Mouse (Mus musculus) c-Kit-positive CD71-positive TER-119-negative erythroid progenitor cells, embryonic 14.5 days (primary cell): ENCODE measurements at regions not wholly inside any gene's neighbourhood (a gene's known extent, or its start where the extent isn't known, plus 50 kb on each side); places are given as distances from the start of the nearest gene placed in this dataset.

ENCODE experiments used
- DNase-seq: peaks from one replicate; pipeline ENCODE4 v3.0.0-alpha.2; 2013; ENCODE audit warnings: low read depth

- DNase-seq: no peak
Measured at GRCm38 (mm10) chr10:67661666-67662065, 112.9 kb upstream of the Ado start.

- no peak for DNase-seq
Measured at GRCm38 (mm10) chr10:67658005-67658545, 109.3 kb upstream of the Ado start.

- DNase-seq: no peak
Measured at GRCm38 (mm10) chr10:67657305-67657704, 108.5 kb upstream of the Ado start.

DNA sequence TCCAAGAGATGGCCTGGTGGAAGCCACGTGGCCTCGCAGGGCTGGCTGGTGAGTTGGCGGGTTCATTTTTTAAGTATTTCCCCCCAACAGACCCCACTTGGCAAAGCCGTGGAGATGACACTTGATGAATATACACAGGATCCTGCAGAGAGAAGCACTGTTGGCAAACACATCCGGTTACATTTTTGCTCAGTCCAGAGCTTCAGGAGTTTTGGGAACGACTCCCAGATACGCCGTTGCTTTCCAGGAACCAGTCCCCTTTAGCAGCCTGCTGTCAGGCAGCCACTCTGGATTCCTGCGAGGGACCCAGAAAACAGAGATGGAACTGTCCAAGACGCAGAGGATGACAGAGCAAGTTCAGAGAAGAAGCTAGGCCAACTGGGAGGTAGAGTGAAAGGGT, 105.8 kb upstream of the Ado start:
- no peak for DNase-seq

- no peak for DNase-seq
Measured at GRCm38 (mm10) chr10:67652300-67652699, 103.5 kb upstream of the Ado start.

- DNase-seq: no peak
Measured at GRCm38 (mm10) chr10:67651386-67651785, 102.6 kb upstream of the Ado start.

DNA sequence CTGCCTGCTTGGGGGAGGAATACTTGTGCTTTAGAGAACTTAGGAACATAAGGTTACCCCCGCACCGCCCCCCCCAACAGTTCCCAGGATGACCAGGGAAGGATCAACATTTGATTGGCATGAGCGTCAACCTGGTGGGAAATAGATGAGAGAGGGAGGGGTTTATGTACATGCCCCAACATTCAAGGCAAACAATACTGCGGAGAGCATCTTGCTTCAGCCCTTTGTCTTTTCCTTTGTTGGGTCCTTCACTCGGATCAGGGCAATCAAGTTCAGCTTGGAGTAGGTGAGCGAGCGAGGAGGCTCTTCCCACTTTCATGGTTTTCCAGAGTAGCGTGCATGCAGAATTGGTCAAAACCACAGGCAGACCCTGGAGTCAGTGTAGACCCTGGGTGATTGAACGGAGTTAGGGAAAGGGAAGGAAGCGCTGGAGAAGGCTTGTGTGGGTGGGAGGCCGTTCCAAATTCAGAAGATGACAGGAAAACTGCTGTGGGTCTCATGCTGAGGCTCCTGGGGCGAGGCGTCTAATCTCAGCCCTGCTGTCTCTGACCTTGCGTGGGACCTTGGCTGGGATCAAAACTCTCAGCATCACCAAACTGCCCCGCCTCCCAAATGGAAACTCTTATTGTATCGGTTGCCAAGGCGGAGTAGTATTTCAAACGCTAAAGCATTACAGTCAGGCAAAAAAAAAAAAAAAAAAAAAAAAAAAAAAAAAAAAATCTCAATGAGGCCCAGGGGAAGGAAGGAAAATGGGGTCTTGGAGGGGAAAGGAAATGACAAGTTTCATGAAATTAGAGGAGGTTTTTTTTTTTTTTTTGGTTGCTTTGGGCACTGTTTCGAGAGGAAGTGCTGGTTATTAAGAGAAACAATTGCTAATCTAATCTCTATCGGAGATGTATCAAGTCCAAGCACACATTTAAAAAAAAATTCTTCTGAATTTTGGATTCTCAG, 99.3 kb upstream of the Ado start:
- DNase-seq: no peak

- DNase-seq: peak; percentile 28
Measured at GRCm38 (mm10) chr10:67646659-67647559, 98.2 kb upstream of the Ado start.

GRCm38 (mm10) chr10:67645821-67646220, 97.1 kb upstream of the Ado start:
- no peak for DNase-seq

- DNase-seq: no peak
Measured at GRCm38 (mm10) chr10:67644280-67644679, 95.5 kb upstream of the Ado start.

GRCm38 (mm10) chr10:67643685-67644084, 94.9 kb upstream of the Ado start:
- no peak for DNase-seq

- no peak for DNase-seq
Measured at GRCm38 (mm10) chr10:67637339-67637738, 88.6 kb upstream of the Ado start.

DNA sequence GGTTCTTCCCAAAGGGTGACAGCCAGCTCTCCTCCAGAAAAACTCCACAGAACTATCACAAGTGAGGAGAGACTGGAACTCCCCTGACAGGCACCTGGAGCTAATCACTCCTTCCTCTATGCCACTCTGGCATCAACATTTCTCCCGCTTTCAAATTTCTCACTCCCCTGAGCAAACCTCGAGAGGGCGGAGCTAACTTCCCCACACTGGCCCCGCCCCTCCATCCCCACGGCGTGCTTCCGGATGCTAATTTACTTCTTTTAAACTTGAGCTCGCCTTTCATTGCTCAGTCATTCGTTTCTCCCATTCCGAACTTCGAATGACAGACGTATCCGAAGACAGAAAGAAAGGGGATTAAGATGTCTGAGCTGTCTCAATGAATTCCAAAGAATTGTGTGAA, 87.8 kb upstream of the Ado start:
- DNase-seq: no peak

- DNase-seq: no peak
Measured at GRCm38 (mm10) chr10:67634795-67635194, 86.0 kb upstream of the Ado start.

DNA sequence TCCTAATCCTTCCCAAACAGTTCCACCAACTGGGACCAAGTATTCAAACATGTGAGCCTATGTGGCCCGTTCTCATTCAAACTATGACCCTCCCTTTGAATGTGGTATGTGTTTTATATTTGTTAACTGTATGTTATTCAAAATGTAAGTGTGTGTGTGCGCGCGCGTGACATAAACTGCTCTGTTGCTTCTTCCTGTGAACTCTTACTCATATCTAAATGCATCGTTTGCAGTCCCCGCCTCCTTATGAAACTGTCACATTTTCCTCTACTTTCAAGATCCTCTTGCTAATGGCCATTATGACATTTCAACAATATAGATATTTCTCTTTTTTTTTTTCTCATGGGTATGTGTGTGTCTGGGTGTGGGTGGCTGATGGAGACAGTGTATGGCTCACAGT, 84.3 kb upstream of the Ado start:
- DNase-seq: no peak

DNA sequence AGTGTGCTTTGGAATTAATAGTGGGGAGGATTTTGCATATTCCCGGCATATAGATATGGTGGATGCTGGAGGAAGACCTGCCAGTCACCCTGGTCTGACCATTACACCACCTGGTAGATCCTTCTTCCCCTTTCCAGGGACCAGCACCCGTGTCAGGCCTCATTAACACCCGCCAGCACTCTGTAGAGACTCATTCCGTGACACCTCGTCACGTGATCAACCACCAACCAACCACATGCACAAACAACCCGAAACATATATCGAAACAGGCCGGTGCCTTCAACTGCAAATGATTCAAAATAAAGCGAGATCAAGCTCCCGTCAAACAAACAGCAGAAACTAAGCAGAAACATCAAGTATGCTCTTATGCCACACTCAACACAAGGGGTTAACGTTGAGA, 74.6 kb upstream of the Ado start:
- no peak for DNase-seq

DNA sequence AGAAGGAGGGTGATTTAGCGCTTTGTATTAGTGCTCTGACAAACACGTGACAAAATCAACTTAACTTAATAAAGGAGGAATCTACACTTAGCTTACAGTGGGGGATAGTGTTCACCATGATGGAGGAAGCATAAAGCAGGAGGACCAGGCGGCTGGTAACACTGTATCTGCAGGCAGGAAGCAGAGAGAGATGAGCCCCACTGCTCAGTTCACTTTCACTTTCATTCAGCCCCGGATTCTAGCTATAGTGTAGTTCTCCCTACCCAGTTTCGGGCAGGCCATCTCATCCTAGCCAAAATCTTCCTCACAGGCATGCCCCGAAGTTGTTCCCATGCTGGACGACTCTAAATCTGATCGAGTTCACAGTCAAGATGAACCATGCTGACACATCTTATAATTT, 71.3 kb upstream of the Ado start:
- no peak for DNase-seq

DNA sequence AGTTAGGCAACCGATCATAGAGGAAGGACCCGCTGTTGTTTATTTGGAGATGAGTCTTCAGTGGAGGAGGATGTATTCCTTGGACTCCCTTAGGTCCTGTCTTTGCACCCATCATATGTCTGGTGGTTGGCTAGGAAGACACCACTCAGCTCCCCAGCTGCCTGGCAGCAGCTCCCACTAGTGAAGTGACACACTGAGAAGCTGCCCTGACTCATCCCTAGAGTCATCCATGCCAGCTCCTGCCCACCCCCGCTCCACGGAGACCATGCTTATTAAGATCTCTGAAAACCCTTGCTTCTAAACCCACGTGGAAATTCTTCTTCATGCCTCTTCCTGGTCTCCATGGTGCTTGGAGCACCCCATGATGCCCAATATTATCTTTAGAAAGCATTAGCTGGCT, 69.4 kb upstream of the Ado start:
- no peak for DNase-seq

GRCm38 (mm10) chr10:67615016-67615415, 66.3 kb upstream of the Ado start:
- no peak for DNase-seq

DNA sequence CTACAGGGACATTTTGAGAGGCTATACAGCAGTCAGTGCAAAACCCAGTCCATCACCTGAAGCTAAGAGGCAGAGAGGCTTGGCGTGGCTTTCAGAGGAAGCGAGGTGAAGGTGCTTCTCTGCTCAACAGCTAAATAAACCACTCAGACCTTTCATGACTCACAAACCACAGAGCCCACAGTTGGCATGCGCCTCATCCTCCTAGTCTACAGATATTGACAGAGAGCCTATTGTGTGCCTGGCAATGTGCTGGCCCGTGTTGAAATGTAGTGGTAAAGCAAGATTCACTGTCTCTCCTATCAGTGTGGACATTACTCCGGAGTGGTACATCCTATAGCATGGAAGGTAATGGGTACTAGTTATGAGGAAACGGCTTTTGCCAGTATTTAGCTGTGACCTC, 61.9 kb upstream of the Ado start:
- no peak for DNase-seq

GRCm38 (mm10) chr10:67608033-67608432, 59.3 kb upstream of the Ado start:
- DNase-seq: no peak

- peak; percentile 5 for DNase-seq
Measured at GRCm38 (mm10) chr10:67607297-67608032, 58.7 kb upstream of the Ado start.
